Mouse (Mus musculus): ENCODE results near the gene Gprc5c.

The Gprc5c gene

DNA sequence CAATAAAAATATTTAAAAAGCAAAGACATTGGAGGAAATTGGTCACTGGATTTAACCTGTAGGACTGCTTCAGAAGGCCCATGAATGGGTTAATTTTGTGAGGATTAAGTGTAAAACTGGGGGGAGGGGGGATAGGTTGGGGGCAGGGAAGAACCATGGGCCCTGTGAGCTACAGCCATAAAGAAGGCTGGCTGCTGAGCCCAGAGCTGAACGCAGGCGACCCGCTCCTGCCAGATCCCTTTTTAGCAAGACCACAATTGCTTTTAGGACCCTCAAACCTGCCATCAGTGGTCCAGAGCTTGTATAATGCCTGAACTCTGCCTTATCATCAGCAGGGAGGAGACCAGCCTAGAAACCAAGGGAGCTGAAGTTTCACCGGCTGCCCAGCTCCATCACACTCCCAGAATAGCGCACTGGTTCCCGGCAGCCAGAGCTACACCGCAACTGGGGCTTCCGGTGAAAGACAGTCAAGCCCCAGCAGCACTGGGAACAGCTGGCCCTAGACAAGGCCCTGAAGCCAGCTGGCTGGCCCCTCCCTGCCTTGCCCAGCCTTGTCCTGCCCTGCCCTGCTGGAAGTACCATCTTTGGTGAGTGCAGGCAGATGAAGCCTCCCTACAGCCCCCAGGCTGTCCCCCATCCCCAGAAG is 7.0 kb upstream of the Gprc5c start:
- DNase-seq (ENCODE audit: low read depth): no peak

DNA sequence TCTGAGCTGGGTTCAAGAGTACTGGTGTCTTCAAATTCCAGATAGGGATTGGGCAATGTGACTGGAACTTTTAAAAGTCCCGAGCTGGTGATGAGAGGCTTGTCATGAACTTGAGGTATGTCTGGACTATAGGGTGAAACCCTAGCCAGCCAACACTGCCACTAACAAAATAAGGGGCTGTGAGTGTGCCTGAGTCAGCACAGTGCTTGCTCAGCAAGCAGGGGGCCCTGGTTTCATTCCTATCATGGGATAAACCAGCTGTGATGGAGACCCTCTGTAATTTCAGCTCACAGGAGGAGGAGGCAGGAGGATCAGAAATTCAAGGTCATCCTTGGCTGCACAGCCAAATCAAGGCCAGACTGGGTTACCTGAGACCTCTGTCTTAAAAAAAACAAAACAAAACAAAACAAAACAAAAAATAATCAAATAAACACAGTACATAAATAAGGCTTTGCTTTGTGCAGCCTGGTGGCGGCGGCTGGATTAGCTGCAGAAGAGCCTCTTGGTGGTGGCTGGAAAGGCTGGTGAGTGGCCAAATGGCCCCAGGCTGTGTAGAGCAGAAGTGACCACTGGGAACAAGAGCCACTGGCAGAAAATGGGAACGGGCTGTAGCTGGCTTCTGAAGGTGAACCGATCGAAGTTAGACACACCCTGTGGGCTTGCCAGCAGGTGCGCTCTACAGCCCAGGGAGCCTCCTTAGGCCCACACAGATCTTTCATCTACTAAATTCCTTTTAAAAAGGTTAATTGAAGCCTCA is 6.3 kb upstream of the Gprc5c start:
- DNase-seq (ENCODE audit: low read depth): no peak

- DNase-seq (ENCODE audit: low read depth): no peak
Measured at GRCm38 (mm10) chr11:114846336-114846735, 4.6 kb upstream of the Gprc5c start.

DNA sequence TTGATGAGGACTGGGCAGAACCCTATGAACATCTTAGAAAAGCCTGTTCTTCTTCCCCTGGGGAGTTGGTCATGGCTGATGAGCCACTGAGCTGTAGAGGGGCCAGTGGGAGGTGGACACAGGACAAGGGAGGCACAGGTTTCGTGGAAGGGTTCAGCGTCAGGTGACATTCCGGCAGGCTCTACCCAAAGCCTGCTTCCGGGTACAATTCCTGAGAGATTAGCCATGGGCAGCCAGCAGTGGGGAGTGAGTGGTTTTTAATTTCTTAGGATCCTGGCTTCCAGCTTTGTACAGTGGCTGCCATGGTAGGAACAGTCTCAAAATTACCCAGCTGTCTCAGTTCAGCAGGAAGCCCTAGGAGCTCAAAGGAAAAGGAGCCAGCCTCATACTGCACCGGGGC is 3.9 kb upstream of the Gprc5c start:
- no peak for DNase-seq (ENCODE audit: low read depth)

- no peak for DNase-seq (ENCODE audit: low read depth)
Measured at GRCm38 (mm10) chr11:114849572-114849971, 1.4 kb upstream of the Gprc5c start.

DNA sequence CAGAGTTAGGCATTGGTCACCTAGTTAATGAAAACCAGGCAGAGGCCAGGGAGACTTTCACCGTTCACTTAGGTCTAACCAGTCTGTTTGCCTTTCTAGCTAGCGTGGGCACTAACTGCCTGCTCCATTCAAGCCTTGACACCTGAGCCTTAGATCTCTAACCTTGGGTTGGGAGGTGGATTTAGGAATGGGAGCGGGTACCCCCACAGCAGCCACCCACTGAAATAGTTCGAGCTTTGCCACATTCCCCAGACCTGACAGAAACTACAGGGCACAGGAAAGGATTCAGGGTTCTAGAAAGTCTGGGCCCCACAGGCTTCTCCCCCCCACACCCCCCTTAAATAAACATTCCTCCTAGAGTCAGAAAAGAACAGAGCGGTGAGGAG is 893 bp upstream of the Gprc5c start:
- DNase-seq (ENCODE audit: low read depth): no peak

GRCm38 (mm10) chr11:114851269-114851607 is 286 bp downstream of the Gprc5c start:
- no peak for DNase-seq (ENCODE audit: low read depth)

DNA sequence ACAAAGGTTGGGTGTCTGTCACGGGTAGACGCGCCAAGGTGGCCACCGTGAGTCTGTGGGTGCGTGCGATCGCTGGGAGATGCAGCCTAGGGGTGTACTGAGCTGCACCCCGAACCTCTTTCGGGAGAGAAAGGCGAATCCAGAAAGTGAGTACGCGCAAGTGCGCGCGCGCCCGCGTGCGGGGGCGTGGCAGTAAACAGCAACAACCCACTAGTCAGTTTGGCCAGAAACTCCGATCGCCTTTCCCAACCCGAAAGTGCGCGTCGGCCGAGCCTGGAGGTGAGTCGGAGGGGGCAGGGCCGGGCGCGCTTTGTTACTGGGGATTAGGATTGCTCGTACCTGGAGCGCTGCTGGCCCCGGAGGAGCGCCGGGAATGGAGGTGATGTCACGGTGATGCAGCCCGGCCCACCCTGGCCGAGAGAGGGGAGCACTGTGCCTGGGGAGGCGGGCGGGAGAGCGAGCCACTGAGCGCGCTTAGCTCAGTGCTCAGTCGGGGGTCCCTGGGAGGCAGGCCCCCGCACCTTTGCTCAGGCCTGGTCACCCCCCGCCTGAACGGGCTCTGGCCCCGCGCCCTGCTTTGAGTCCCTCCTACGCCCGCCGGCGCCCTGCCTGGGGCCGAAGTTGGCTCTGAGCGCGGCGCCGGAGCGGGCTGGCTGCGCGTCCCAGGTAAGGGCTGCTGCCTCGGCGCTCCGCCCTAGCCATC is 807 bp downstream of the Gprc5c start:
- DNase-seq (ENCODE audit: low read depth): peak; percentile 21

GRCm38 (mm10) chr11:114852311-114853173 is 1.6 kb downstream of the Gprc5c start:
- DNase-seq (ENCODE audit: low read depth): no peak

DNA sequence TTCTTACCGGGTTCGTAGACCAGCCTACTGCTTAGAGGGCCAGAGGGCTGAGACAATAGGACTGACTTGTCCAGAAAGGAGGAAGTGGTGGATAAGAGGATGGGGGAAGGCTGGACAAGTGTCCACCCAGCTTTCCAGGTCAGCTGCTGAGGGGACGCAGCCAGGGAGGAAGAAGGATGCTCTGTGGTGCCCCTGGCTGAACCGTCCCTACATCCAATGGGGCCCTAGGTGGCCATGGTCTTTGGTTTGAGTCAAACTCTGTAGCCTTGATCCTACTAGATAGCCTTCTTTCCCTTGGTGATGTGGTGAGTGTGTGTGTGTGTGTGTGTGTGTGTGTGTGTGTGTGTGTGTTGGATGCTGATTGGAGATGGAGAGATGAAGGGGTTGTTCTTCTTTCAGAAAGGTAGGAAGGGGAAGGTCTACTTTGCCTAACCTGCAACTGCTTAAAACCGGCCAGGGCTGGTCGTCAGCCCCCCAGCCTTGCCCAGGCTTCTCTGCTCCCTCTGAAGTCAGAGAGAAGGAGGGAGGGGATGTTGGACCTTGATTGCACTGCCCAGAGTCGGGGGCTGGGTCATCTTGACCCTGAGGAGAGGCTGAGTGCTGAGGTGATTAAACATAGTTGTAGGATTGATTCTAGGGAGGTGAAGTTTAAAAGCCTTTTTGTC is 2.4 kb downstream of the Gprc5c start:
- DNase-seq (ENCODE audit: low read depth): no peak

- DNase-seq (ENCODE audit: low read depth): no peak
Measured at GRCm38 (mm10) chr11:114854581-114854980, 3.6 kb downstream of the Gprc5c start.

DNA sequence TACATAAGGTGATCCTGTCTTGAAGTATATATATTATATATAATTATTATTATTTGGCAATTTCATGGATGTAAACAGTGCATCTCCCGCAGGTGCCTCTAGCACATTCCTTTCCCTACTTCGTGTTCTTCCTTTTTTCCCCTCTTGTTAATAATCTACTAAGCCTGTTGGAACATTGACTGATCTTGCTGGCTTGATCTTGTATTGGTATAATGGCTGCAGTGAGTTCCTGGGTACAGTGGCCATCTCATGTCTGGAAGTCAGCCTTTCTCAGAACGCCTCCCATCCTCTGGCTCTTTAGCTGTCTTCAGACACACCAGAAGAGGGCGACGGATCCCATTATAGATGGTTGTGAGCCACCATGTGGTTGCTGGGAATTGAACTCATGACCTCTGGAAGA is 5.2 kb downstream of the Gprc5c start:
- no peak for DNase-seq (ENCODE audit: low read depth)

DNA sequence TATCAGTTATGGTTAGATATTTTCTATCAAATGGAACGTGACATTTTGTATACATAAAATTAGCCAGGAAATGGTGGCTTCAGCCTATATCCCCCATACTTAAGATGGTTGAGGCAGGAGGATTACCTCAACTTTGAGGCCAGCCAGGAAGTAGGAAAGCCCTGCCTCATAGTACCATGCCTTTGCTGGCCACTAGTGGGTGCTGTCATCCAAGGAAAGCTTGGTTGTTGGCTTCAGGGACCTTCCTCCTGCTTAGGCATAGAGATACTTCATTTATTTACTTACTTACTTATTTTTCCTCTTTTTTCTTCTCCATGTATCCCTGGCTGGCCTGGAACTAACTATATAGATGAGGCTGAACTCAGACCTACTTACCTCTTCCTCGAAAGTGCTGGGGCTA is 7.7 kb downstream of the Gprc5c start:
- no peak for DNase-seq (ENCODE audit: low read depth)

- DNase-seq (ENCODE audit: low read depth): no peak
Measured at GRCm38 (mm10) chr11:114861057-114861456, 10.1 kb downstream of the Gprc5c start.

- no peak for DNase-seq (ENCODE audit: low read depth)
Measured at GRCm38 (mm10) chr11:114862687-114863086, 11.7 kb downstream of the Gprc5c start.

GRCm38 (mm10) chr11:114863918-114864420 is 13.0 kb downstream of the Gprc5c start:
- no peak for DNase-seq (ENCODE audit: low read depth)

DNA sequence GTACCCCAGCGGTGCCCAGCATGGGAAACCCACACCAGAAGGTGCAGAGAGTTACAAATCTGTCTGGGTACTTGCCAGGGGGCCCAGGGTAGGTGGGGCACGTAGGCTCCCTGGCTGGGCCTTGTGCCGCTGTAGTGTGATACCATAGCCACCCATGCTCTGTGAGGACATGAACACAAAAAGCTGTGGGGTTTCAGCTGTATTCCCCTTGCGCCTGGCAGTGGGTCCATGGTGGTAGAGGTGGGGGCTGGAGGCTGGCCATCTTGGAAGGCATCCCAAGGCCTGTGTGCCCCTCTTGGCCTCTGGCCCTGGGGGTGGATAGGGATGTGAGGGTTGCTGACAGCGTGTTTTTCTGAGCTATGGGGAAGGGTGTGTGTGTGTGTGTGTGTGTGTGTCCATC is 15.0 kb downstream of the Gprc5c start:
- no peak for DNase-seq (ENCODE audit: low read depth)

- DNase-seq (ENCODE audit: low read depth): peak; percentile 26
Measured at GRCm38 (mm10) chr11:114866486-114867360, 15.8 kb downstream of the Gprc5c start.

DNA sequence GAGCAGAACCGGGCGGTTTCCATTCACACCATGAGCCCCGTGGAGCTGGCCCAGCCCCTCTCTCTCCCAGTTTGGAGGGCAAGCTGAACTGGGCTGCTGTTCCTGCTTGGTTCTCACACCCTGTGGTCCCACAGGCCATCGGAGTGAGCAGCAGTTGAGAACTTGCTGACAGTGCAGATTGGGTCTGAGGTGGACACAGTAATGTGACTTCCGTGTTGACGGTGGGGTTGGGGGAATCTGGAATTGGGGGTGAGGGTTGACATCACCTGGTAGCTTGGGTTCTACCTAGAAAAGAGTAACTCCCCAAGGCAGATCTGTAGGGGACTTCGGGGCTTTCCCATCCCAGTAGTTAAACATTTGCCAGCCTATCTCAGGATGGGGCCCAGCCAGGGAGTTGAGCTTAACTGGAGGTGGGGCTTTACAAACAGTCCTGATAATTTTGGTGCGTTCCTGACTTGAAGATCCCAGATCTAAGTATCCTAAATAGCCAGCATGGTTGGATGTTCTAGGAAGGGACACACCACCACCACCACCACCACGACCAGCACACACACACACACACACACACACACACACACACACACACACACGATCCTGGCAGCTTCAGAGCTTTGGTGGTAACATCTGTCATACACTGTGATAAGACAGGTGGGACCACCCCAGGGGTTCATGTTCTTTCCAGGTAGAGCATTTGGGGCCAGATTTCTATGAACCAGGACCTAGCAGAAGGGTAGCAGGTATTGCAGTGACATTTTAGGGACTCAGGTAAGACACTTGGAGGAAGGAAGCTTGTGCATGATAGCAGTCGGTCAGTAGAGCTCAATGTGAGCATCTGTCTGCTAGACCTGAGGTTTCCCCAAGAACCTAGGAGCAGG is 16.6 kb downstream of the Gprc5c start:
- DNase-seq (ENCODE audit: low read depth): no peak

DNA sequence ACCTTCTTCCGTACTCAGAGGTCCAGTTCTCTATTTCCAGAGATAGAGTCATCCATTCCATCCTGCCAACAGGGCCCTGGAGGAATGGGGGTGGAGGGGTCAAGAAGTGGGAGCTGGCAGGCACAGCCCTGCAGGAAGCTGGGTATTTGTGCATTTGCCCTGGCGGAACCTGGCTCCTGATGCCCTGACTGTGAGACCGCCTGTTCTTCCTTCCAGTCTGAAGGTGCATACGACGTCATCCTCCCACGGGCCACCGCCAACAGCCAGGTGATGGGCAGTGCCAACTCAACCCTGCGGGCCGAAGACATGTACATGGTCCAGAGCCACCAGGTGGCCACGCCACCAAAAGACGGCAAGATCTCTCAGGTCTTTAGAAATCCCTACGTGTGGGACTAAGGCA is 17.3 kb downstream of the Gprc5c start:
- DNase-seq (ENCODE audit: low read depth): no peak
